Mouse (Mus musculus) heart, postnatal 0 days (tissue): ENCODE results near the gene Zmynd11.

Experiments
- CTCF ChIP-seq: IDR thresholded peaks from 2 replicates; pipeline ENCODE4 v1.5.1; 2016; ENCODE audit warnings: antibody characterized with exemption, control low read depth, low read depth
- EP300 ChIP-seq: IDR thresholded peaks from 2 replicates; pipeline ENCODE4 v1.6.1; 2016; ENCODE audit warnings: antibody characterized with exemption, low read depth

GRCm38 (mm10) chr13:9712409-9712808, 52.7 kb downstream of the Zmynd11 start:
- TF ChIP-seq CTCF: no peak
- no peak for TF ChIP-seq EP300
